In the genomic region with DNA sequence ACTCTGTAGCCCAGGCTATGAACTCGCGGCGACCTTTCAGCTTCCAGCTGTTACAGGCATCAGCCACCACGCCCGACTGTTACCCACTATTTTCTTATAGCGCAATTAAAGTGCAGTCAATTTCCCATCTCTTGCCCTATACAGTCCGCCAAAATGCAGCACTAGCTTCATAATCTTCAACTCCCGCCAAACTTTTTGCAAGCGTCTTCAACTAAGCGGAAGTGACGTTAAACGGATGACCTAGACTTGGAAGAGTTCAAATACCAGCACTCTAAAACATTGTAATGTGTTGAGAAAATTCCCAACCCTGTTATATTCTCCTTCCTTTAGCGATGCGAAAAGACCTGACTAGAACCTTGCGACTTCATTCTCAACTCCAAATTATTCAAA, we compare ENCODE assay signal across 8 mouse cellular contexts. TPM values are rescaled to one million over a fixed set of nuclear protein-coding genes. Genes with fewer than 3 reads are reported as not detected.
DNase-seq lines count a peak whose midpoint lies in the region; ATAC-seq and TF ChIP-seq lines count a peak whose summit lies in the region.

No protein-coding gene starts in this region.

- under 1% methylated on average over 15 of the region's 15 CpGs for WGBS in embryonic facial prominence, embryonic 15.5 days
- WGBS in limb, embryonic 10.5 days: under 1% methylated on average over 15 of the region's 15 CpGs
- under 1% methylated on average over 15 of the region's 15 CpGs for WGBS in midbrain, embryonic 10.5 days

- H3K9me3 ChIP-seq in ES-Bruce4 (replicated peaks; ENCODE audit: control insufficient read depth, insufficient read depth, low read length, poor library complexity, severe bottlenecking): no peaks in the 10 kb centered on the region
- no peaks in the 10 kb centered on the region for H3K9me3 ChIP-seq in embryonic facial prominence, embryonic 15.5 days (replicated peaks)
- H3K9me3 ChIP-seq in limb, embryonic 10.5 days (replicated peaks): no peaks in the 10 kb centered on the region
- no peaks in the 10 kb centered on the region for H3K9me3 ChIP-seq in midbrain, embryonic 10.5 days (replicated peaks)

- H3K4me3 ChIP-seq in ES-Bruce4 (ENCODE audit: low read depth, low read length): peak overlapping the region; percentile 99
- peak overlapping the region; percentile 96 for H3K4me3 ChIP-seq in embryonic facial prominence, embryonic 15.5 days (replicated peaks)
- H3K4me3 ChIP-seq in limb, embryonic 10.5 days: peak overlapping the region; percentile 94
- peak overlapping the region; percentile 75 for H3K4me3 ChIP-seq in midbrain, embryonic 10.5 days

- peak overlapping the region; percentile 58 for H3K4me2 ChIP-seq in embryonic facial prominence, embryonic 15.5 days (replicated peaks)

- H3K9ac ChIP-seq in ES-Bruce4 (ENCODE audit: low read depth, poor library complexity, severe bottlenecking): peak overlapping the region; percentile 97
- 0 out of 2 replicates have a peak overlapping the region, but pooled peaks have one; percentile 18 for H3K9ac ChIP-seq in embryonic facial prominence, embryonic 15.5 days

- no peak for TF ChIP-seq CTCF in ES-Bruce4 (IDR thresholded peaks at IDR 0.05; ENCODE audit: low read depth, low read length)

- no peaks in the 10 kb centered on the region for H3K4me1 ChIP-seq in ES-Bruce4 (ENCODE audit: control insufficient read depth, insufficient read depth, low read length)
- H3K4me1 ChIP-seq in embryonic facial prominence, embryonic 15.5 days: peaks cover 5% of the 10 kb centered on the region
- H3K4me1 ChIP-seq in limb, embryonic 10.5 days: peaks cover 10% of the 10 kb centered on the region
- peaks cover 34% of the 10 kb centered on the region for H3K4me1 ChIP-seq in midbrain, embryonic 10.5 days

- H3K36me3 ChIP-seq in ES-Bruce4 (ENCODE audit: control insufficient read depth, insufficient read depth, low read length, poor library complexity, severe bottlenecking): no peaks in the 10 kb centered on the region
- H3K36me3 ChIP-seq in embryonic facial prominence, embryonic 15.5 days: no peaks in the 10 kb centered on the region
- H3K36me3 ChIP-seq in limb, embryonic 10.5 days: no peaks in the 10 kb centered on the region
- no peaks in the 10 kb centered on the region for H3K36me3 ChIP-seq in midbrain, embryonic 10.5 days

- no peak for ATAC-seq in embryonic facial prominence, embryonic 15.5 days (ENCODE audit: insufficient number of reproducible peaks, low FRiP score, low TSS enrichment, low read depth)

- peak; percentile 59 for DNase-seq in adrenal gland, postnatal 10 days
- DNase-seq in adrenal gland, adult 18-20 months (ENCODE audit: low spot score in 2 of 2): no peak
- DNase-seq in heart, postnatal 4 days: peak; percentile 41
- DNase-seq in limb, embryonic 10.5 days (ENCODE audit: low spot score): peak; percentile 59
- peak; percentile 59 for DNase-seq in midbrain, embryonic 10.5 days (ENCODE audit: low spot score)
- DNase-seq in spleen, postnatal 10 days (ENCODE audit: low spot score in 2 of 2): peak; percentile 55 to 57

- TF ChIP-seq POLR2A in ES-Bruce4 (IDR thresholded peaks at IDR 0.05; ENCODE audit: insufficient read depth, low read length): no peak

- no peaks in the 10 kb centered on the region for H3K27me3 ChIP-seq in ES-Bruce4 (ENCODE audit: control insufficient read depth, insufficient read depth, low read length, poor library complexity, severe bottlenecking)
- H3K27me3 ChIP-seq in embryonic facial prominence, embryonic 15.5 days: no peaks in the 10 kb centered on the region
- no peaks in the 10 kb centered on the region for H3K27me3 ChIP-seq in limb, embryonic 10.5 days (ENCODE audit: low read depth, poor library complexity, severe bottlenecking)
- no peaks in the 10 kb centered on the region for H3K27me3 ChIP-seq in midbrain, embryonic 10.5 days (ENCODE audit: low read depth, poor library complexity, severe bottlenecking)

- peak overlapping the region; percentile 67 for H3K27ac ChIP-seq in ES-Bruce4 (ENCODE audit: insufficient read depth, low read length)
- peak overlapping the region; percentile 85 for H3K27ac ChIP-seq in embryonic facial prominence, embryonic 15.5 days (replicated peaks)
- peak overlapping the region; percentile 93 for H3K27ac ChIP-seq in limb, embryonic 10.5 days
- peak overlapping the region; percentile 95 for H3K27ac ChIP-seq in midbrain, embryonic 10.5 days (replicated peaks)

- no peak for TF ChIP-seq EP300 in ES-Bruce4 (IDR thresholded peaks at IDR 0.05; ENCODE audit: insufficient read depth, low read depth, low read length)

RNA-seq across cellular contexts. Expression of gene Zranb3, which starts 0.6 kb away (rescaled TPM):
- 1 to 10 TPM; 5.4 to 8.6 TPM for total RNA-seq in adrenal gland, postnatal 10 days (2021)
- 1 to 10 TPM; 3.7 to 4.6 TPM for total RNA-seq in adrenal gland, adult 18-20 months (2021)
- polyA plus RNA-seq in ES-Bruce4 (2011; ENCODE audit: insufficient read depth, insufficient read length, low read depth, missing spikeins): 47.5 and 55.7 TPM in 2 replicates
- 6.4 and 6.9 TPM in 2 replicates for polyA plus RNA-seq in embryonic facial prominence, embryonic 15.5 days (2015; fragmentation: Nextera tagmentation; extraction: Ambion mirVana)
- total RNA-seq in heart, postnatal 4 days (2021): 10 to 100 TPM in 1 of 2 experiments, 1 to 10 TPM in 1; 8.2 to 10.8 TPM
- 12.5 and 16.6 TPM in 2 replicates for polyA plus RNA-seq in limb, embryonic 10.5 days (2016; fragmentation: Nextera tagmentation; extraction: Ambion mirVana)
- polyA plus RNA-seq in midbrain, embryonic 10.5 days (2016; fragmentation: Nextera tagmentation; extraction: Ambion mirVana): 15.0 and 16.3 TPM in 2 replicates

RNA-seq across cellular contexts. Expression of gene R3hdm1, which starts 0.9 kb away (rescaled TPM):
- total RNA-seq in adrenal gland, postnatal 10 days (2021): 10 to 100 TPM; 61.2 to 79.4 TPM
- 10 to 100 TPM; 61.4 to 68.2 TPM for total RNA-seq in adrenal gland, adult 18-20 months (2021)
- 135 and 151 TPM in 2 replicates for polyA plus RNA-seq in ES-Bruce4 (2011; ENCODE audit: insufficient read depth, insufficient read length, low read depth, missing spikeins)
- polyA plus RNA-seq in embryonic facial prominence, embryonic 15.5 days (2015; fragmentation: Nextera tagmentation; extraction: Ambion mirVana): 60.4 and 63.7 TPM in 2 replicates
- total RNA-seq in heart, postnatal 4 days (2021): 10 to 100 TPM; 59.7 to 61.8 TPM
- polyA plus RNA-seq in limb, embryonic 10.5 days (2016; fragmentation: Nextera tagmentation; extraction: Ambion mirVana): 77.1 and 86.2 TPM in 2 replicates
- 72.2 and 82.9 TPM in 2 replicates for polyA plus RNA-seq in midbrain, embryonic 10.5 days (2016; fragmentation: Nextera tagmentation; extraction: Ambion mirVana)

Comparison
In these comparisons a context has a peak if more than half of its experiments do, and no peak if none do; other contexts are left out.
1. DNase-seq: peak in adrenal gland, postnatal 10 days (single experiment), heart, postnatal 4 days (single experiment), limb, embryonic 10.5 days (single experiment), midbrain, embryonic 10.5 days (single experiment) and spleen, postnatal 10 days (2 of 2); none in adrenal gland, adult 18-20 months (0 of 2).
2. Peak in every context shown above with its lines, with median percentiles within 50 percentile points of each other: H3K27ac ChIP-seq and H3K4me3 ChIP-seq.